Mouse (Mus musculus) neural tube, embryonic 10.5 days (tissue): Measurements from ENCODE around the gene Gm4302.
"Not testable (repeated sequence)": the region's sequence is repeated elsewhere in the genome, so short reads cannot be mapped to it uniquely, and the experiment has no call there.

ENCODE experiments used
- DNase-seq: peaks from one replicate; pipeline ENCODE4 v3.0.0-alpha.2; 2017; ENCODE audit warnings: low spot score; ENCODE audit errors: extremely low spot score

Gene Gm4302

GRCm38 (mm10) chr10:100340536-100340935, at the start of gene Gm4302:
Gm4302 (plus strand) TSS chr10:100340836.
- not testable (repeated sequence) for DNase-seq

GRCm38 (mm10) chr10:100296105-100296504, 44.5 kb upstream of the Gm4302 start:
- DNase-seq: no peak

- DNase-seq: not testable (repeated sequence)
Measured at GRCm38 (mm10) chr10:100300106-100300505, 40.5 kb upstream of the Gm4302 start.

DNA sequence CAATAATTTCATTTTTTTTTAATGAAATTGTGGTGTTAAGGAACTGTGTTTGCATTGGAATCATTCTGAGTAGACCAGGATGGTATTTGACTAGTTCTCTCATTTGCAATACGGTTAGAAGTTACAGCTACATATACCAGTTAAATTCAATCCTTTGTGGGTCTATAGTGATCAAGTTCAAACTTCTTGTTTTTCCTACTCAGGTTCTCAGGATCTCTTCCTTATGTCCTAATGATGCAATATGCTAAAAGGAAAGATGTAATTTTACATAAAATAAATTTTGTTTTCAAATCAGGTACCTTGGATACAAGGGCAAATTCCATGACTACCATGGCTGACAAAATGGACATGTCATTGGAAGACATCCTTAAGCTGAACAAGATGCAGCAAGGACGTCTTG, 5.3 kb upstream of the Gm4302 start, which contains the start of gene Gm4301:
Gene Gm4301, plus strand, starts transcription at position 301 of the 400 bp plus-strand sequence.
- DNase-seq: not testable (repeated sequence)

DNA sequence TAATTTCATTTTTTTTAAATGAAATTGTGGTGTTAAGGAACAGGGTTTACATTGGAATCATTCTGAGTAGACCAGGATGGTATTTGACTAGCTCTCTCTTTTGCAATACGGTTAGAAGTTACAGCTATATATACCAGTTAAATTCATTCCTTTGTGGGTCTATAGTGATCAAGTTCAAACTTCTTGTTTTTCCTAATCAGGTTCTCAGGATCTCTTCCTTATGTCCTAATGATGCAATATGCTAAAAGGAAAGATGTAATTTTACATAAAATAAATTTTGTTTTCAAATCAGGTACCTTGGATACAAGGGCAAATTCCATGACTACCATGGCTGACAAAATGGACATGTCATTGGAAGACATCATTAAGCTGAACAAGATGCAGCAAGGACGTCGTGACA, 5.0 kb downstream of the Gm4302 start, which contains the start of gene Gm4303:
Gene Gm4303, plus strand, starts transcription at position 301 of the 400 bp plus-strand sequence.
- DNase-seq: not testable (repeated sequence)

- not testable (repeated sequence) for DNase-seq
Measured at GRCm38 (mm10) chr10:100350793-100351192, 10.2 kb downstream of the Gm4302 start, which contains the start of gene Gm4305. Gm4305 (plus strand) TSS chr10:100351093.

DNA sequence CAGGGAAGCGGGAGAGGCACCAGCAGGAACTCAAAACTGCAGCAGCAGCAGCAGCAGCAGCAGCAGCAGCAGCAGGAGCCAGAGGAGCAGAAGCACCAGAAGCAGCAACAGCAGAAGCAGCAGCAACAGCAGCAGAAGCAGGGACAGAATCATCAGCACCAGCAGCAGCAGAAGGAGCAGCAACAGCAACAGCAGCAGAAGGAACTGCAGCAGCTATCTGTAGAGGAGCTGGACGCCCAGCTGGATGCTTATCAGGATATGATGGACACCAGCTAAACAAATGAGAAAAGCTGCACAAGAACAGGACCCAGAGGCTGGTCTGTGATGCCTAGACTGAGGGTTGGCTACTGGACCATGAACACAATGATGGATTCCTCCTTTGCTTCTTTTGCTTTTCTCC, 16.2 kb downstream of the Gm4302 start:
- not testable (repeated sequence) for DNase-seq

- not testable (repeated sequence) for DNase-seq
Measured at GRCm38 (mm10) chr10:100361038-100361437, 20.4 kb downstream of the Gm4302 start, which contains the start of gene Gm4307. Gm4307 (plus strand) TSS chr10:100361338.

DNA sequence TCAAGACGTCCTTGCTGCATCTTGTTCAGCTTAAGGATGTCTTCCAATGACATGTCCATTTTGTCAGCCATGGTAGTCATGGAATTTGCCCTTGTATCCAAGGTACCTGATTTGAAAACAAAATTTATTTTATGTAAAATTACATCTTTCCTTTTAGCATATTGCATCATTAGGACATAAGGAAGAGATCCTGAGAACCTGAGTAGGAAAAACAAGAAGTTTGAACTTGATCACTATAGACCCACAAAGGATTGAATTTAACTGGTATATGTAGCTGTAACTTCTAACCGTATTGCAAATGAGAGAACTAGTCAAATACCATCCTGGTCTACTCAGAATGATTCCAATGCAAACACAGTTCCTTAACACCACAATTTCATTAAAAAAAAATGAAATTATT, 41.8 kb downstream of the Gm4302 start, which contains the start of gene Gm4312:
Gene Gm4312, minus strand, starts transcription at position 101 of the 400 bp plus-strand sequence.
- not testable (repeated sequence) for DNase-seq
